Mouse (Mus musculus): Measurements from ENCODE around the gene Plcb3.
A peak's percentile ranks its signal among the peaks of the same experiment; 100 is the strongest.

Gene Plcb3

DNA sequence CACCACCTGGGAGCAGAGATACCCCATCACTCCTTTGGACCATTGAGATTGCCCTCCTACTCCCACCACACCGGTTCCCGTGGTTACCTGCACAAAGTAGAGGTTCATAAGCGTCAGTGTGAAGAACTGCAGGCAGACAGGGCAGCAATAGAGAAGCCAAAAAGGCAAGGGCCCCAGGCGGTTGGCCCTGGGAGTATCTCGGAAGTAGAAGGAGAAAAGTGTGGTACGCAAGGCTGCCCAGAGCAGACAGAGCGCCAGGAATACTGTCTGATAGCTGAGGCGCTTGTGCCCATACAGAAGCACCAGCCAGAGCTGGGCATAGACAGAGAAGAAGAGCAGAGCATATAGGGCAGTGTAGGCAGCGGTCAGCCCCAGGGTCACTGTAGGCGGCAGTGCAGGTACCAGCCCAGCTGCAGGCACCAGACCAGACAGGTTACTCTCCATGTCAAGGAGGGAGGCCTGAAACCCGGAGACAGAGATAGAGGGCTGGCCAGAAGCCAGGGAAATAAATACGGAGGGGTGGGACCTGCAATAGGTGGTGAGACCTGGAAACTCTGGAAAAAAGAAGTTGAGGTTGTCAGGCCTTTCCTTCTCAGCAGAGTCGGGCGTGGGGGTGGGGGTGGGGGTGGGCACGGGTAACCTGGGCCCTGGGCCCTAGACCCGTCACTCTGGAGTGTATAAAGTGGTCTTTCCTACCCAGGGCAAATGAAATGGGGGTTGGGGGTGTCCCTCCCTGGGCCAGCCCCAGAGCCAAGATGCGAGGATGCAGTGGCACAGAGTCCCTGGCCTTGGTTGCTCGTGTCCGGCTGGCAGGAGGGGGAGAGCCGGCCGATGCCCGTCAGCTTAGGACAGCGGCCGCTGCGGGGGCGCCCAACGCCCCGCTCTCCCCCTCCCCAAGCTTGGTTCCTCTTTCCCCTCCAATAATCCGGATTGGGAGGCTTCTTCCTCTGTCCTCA is 35.6 kb downstream of the Plcb3 start:
- DNase-seq (ENCODE audit: low read depth, low spot score) = peak; percentile 31

DNA sequence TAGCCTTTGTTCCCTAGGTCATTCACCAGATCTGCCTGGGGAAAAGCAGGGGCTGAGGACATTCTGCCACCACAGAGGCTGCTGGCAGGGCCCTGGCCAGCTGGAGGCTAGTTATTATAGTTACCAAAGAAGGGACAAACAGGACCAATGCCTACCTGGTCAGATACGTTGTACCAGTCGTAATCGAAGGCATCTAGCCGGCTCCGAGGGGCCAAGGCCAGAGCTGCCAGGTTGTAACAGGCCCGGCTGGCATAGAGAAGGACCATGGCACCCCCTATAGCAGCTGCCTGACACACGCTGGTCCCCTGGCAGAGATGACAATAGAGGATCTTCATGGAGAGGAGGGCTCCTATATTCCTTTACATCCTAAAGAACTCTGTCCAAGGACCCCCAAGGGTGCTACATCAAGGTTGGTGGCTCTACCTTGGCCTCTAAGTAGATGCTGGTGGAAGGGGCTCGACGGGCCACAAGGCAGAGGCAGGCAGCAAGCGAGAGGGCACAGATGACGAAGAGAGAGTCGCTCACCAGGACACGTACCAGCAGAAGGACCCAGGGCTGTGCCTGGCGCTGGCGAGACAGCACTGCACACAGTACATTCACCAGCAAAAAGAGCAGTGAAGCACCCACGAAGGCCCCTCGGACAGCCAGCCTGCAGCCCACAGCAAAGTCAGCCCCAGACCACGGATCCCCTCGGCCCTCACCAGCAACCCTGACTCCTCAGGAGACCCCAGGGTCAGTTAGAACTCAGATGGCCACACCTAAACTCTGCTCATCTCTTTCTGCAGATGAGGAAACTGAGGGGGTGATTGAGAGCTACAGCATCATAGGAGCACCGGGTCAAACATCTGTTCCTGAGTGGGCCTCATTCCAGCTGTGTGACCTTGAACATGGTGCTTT is 36.9 kb downstream of the Plcb3 start:
- DNase-seq (ENCODE audit: low read depth, low spot score) = no peak

GRCm38 (mm10) chr19:6937541-6938465 is 38.5 kb downstream of the Plcb3 start:
- no peak for DNase-seq (ENCODE audit: low read depth, low spot score)

DNA sequence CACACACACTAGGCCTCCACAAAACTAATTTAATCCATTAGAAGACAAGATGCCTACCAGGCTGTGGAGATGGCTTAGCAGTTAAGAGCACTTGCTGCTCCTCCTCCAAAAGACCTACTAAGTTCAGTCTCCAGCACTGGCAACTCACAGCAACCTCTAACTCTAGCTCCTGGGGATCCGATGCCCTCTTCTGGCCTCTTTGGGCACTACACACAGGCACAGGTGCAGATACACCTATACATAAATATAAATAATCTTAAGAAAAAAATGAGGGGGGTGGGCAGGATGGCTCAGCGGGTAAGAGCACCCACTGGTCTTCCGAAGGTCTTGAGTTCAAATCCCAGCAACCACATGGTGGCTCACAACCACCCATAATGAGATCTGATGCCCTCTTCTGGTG is 40.0 kb downstream of the Plcb3 start:
- DNase-seq (ENCODE audit: low read depth, low spot score) = peak; percentile 46

DNA sequence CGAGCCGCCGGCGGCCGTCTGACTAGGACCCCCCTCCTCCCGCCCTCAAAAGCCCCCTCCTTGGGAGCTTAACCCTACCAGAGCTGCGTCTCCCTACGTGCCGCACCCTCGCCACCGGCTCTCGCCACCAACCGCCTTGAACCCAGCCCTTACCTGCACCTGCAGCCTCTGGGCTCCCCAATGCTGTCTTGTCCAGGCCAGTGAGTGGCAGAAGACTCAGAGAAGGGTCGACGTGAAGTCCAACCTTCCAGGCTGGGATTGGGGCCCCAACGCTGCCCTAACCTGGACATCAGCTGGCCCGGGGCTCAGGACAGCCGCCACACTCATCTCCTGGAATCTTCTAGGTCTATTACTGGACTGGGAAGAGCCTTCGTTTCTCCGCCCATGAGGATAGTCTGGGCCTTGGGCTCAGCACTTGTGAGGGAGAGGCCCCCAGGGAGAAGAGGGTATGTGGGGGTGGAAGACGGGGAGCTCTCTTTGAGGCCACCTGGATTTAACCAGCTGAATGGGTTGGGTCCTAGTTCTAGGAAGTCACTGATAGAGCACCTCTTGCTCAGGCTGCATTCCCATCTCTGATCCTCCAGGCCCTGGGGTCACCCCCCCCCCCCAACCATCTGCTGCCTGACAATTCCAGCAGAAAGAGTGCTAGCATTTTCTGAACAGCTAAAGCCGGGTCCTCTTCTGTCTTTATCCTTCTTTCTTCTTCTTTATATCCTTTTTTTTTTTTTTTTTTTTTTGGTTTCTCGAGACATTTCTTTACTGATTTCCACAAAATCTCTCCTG is 41.9 kb downstream of the Plcb3 start, which contains the start of gene Kcnk4:
Gene Kcnk4, minus strand, starts transcription at position 321 of the 783 bp plus-strand sequence.
- no peak for DNase-seq (ENCODE audit: low read depth, low spot score)

GRCm38 (mm10) chr19:6933436-6934194 is 42.7 kb downstream of the Plcb3 start:
- no peak for DNase-seq (ENCODE audit: low read depth, low spot score)

- DNase-seq (ENCODE audit: low read depth, low spot score) = no peak
These were observed 43.2 kb downstream of the Plcb3 start for GRCm38 (mm10) chr19:6933102-6933435.

GRCm38 (mm10) chr19:6932018-6932417 is 44.3 kb downstream of the Plcb3 start:
- no peak for DNase-seq (ENCODE audit: low read depth, low spot score)

GRCm38 (mm10) chr19:6931002-6931401 is 45.3 kb downstream of the Plcb3 start:
- no peak for DNase-seq (ENCODE audit: low read depth, low spot score)

DNA sequence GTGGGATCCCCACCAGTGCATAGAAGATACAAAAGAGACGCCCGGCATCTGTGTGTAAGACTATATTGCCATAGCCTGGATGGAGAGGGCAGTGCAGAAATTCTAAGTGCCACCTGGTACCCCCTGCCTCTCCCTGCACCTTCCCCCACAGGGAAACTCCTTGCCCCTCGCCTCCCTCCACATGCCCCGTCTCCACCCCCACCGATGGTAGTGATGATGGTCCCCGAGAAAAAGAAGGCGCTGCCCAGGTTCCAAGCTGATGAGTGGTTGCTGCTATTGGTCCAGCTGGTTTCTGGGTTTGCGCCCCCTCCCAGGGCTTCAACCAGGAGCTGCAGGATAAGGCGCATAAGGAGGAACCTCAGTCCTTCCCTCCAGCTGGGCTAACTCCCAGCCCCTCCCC is 48.2 kb downstream of the Plcb3 start:
- DNase-seq (ENCODE audit: low read depth, low spot score) = no peak

GRCm38 (mm10) chr19:6926559-6927255 is 49.6 kb downstream of the Plcb3 start:
- no peak for DNase-seq (ENCODE audit: low read depth, low spot score)

- no peak for DNase-seq (ENCODE audit: low read depth, low spot score)
These were observed 50.5 kb downstream of the Plcb3 start for GRCm38 (mm10) chr19:6925611-6926329.

- DNase-seq (ENCODE audit: low read depth, low spot score) = no peak
These were observed 51.0 kb downstream of the Plcb3 start, which contains the start of gene Catsperz for GRCm38 (mm10) chr19:6925307-6925573. TSS of gene Catsperz (minus strand) at chr19:6925380.

DNA sequence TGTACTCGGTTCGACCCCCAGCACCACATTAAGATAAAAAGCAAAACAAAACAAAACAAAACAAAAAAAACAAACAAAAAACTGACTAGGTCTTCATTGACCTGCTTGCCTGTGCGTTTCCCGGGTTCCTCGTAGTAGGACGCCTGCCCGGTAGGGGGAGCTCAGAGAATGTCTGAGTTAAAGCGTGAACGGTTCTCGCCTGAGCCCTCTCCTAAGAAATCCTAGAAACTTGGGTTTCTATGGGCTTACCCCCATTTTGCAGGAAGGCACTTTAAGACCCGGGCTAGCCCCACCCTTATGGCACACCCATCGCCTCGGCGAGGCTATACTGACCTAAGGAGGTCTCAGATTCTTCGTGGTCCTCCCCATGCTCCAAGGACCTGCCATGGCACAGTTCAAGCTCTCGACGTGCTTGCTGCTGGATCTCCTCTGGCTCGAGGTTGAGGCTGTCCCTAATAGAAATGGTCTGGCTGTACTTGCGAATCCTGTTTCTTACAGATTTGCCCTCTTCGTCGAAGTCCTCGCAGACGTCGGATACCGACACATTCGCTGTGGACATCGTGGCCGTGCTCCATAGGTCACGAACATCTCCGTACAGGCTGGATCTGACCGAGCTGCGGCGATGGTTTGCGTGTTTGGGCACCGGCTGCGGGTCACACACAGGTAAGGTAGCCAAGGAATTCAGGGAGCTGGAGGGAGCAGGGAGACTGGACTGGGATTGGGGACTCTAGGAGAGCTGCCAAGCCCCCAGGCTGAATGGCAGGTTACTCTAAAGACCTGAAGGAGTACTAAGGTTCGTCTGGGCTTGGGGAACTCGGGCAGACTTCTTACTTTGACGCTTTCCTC is 51.6 kb downstream of the Plcb3 start:
- DNase-seq (ENCODE audit: low read depth, low spot score) = peak; percentile 85

- DNase-seq (ENCODE audit: low read depth, low spot score) = no peak
These were observed 53.2 kb downstream of the Plcb3 start for GRCm38 (mm10) chr19:6922901-6923735.

GRCm38 (mm10) chr19:6921647-6922567 is 54.4 kb downstream of the Plcb3 start, which contains the start of gene Esrra:
TSS of gene Esrra (minus strand) at chr19:6921813.
- peak; percentile 100 for DNase-seq (ENCODE audit: low read depth, low spot score)
